Mouse (Mus musculus): ENCODE data around the gene Kcna1. TPM values are rescaled to one million over a fixed set of nuclear protein-coding genes. Genes with fewer than 3 reads are reported as not detected.

Gene Kcna1
- polyA plus RNA-seq, 1 experiment from 2014 or later, result 1.8 TPM

DNA sequence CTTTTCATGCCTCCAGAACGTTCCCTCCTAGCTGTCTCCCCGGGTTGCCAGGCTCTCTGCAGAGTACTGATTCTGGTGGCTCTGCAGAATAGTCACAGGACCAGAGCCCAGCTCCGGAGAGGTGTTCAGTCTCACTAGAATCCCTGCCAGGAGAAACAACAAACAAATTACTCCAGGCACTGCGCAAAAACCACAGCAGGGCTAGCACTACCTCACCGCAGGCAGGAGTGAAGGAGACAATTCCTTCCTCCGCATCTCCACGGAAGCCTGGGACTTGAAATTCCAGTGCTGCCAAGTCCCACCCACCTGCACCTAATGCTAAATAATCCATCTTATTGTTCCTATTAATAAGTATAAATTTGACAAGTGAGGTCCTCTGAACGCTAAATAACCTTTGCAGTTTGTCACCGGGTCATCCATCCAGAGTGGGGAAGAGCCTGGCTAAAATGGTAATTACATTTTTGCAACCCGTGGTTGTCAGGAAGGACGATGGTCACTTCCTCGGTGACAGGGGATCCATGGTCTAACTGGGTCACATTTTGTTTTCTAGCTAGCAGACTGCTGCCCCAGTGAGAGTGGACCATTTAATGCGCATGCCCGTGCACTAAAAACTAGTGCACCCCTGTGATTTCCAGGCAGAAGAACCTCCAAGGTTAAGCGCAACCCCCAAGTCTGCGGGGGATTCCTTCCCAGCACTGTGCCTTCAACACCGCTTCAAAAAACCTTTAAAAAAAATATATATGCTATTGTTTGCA, 36.8 kb downstream of the Kcna1 start:
- H3K9ac ChIP-seq (ENCODE audit: low read depth, low read length), result no peak overlapping the region
- 63% methylated on average over 17 of the region's 17 CpGs for WGBS
- 0 out of 2 replicates have a peak, but pooled peaks cover 11% of the 10 kb centered on the region for H3K4me1 ChIP-seq (ENCODE audit: control insufficient read depth, insufficient read depth, low read length)
- ATAC-seq (ENCODE audit: low read depth), result no peak
- no peaks in the 10 kb centered on the region; the same call in 1 of the 2 replicates for H3K27me3 ChIP-seq (replicated peaks; ENCODE audit: control insufficient read depth, insufficient read depth, low read length)
- no peak overlapping the region for H3K4me3 ChIP-seq (ENCODE audit: low read depth, low read length)
- no peak for DNase-seq (ENCODE audit: low spot score)
- H3K27ac ChIP-seq (replicated peaks; ENCODE audit: low read depth, low read length), result no peak overlapping the region
- no peaks in the 10 kb centered on the region for H3K36me3 ChIP-seq (ENCODE audit: control insufficient read depth, insufficient read depth, low read length)
- H3K9me3 ChIP-seq (ENCODE audit: control insufficient read depth, low read length), result no peaks in the 10 kb centered on the region
- H3K4me2 ChIP-seq (ENCODE audit: low read depth, low read length), result no peak overlapping the region

DNA sequence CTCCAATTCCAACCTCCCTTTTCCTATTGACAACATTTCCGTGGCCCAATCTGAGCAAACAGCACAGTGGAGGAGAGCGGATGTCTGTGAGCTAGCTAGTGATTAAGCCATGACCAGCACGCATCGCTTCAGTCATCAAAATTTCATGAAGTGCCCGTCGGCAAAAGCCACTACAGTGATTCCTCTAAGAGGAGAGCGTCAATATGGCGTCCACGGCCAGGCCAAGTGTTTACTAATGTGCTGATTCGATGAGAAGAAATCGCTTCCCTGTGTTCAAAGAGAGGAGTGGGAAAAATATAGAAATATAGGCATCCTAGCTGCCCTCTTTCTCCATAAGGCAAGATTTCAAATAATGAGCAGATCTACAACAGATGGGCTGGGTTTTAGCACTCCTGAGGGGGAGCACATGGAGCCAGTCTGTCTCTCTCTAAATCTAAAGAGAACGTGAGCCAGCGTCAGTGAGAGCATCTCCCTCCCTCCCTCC, 44.3 kb downstream of the Kcna1 start:
- Histone ChIP-seq H3K4me3 (ENCODE audit: low read depth, low read length) (no peak overlapping the region), H3K9me3 (ENCODE audit: control insufficient read depth, low read length) (no peaks in the 10 kb centered on the region), H3K4me2 (ENCODE audit: low read depth, low read length) (no peak overlapping the region), H3K9ac (ENCODE audit: low read depth, low read length) (no peak overlapping the region), H3K27me3 (replicated peaks; ENCODE audit: control insufficient read depth, insufficient read depth, low read length) (no peaks in the 10 kb centered on the region), H3K27ac (replicated peaks; ENCODE audit: low read depth, low read length) (no peak overlapping the region), H3K36me3 (ENCODE audit: control insufficient read depth, insufficient read depth, low read length) (no peaks in the 10 kb centered on the region), H3K4me1 (ENCODE audit: control insufficient read depth, insufficient read depth, low read length) (no peaks in the 10 kb centered on the region)
- ATAC-seq (ENCODE audit: low read depth), result no peak
- WGBS, result 72% methylated on average over 13 of the region's 13 CpGs
- peak; percentile 18 for DNase-seq (ENCODE audit: low spot score)

DNA sequence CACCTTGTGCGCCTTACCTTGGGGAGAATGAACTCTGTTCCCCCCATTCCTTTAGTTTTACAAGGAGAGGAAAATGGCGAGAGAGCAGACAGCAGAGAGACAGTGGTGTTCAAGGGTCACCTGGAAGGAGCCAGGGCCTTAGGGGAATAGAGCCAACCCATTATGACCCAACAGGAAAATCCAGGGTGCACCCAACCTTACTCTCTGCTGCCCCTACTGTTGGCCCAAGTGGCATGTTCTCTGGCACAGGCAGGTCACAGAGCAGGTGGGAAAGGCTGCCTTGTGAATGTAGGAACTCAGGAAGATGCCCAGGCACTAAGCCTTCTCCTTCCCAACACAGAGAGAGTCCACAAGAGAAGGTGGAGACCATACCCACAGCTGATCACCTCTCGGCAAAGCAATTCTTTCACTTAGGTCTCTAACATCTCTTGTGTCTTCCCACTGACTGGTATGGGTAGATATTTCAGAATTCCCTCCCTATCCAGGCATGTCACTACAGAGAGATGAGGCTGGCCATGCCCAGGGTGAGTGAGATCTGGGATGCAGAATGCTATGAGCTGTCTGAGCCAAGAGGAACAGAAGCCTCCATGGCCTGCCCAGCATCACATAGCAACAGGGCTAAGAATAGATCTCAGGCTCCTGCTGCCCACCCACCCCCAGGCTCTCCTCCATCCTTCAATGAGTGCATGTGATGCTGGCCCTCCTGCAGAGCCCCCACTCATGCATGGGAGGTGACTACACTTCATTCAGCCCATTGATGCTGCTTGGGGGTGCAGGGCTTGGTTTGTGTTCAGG, 46.8 kb downstream of the Kcna1 start:
- WGBS, result 81% methylated on average over 3 of the region's 3 CpGs
- DNase-seq (ENCODE audit: low spot score), result no peak
- no peak for ATAC-seq (ENCODE audit: low read depth)
- no peak overlapping the region for H3K4me3 ChIP-seq (ENCODE audit: low read depth, low read length)
- H3K4me1 ChIP-seq (ENCODE audit: control insufficient read depth, insufficient read depth, low read length), result no peaks in the 10 kb centered on the region
- H3K36me3 ChIP-seq (ENCODE audit: control insufficient read depth, insufficient read depth, low read length), result no peaks in the 10 kb centered on the region
- H3K9ac ChIP-seq (ENCODE audit: low read depth, low read length), result no peak overlapping the region
- no peaks in the 10 kb centered on the region for H3K9me3 ChIP-seq (ENCODE audit: control insufficient read depth, low read length)
- H3K4me2 ChIP-seq (ENCODE audit: low read depth, low read length), result no peak overlapping the region
- H3K27ac ChIP-seq (replicated peaks; ENCODE audit: low read depth, low read length), result no peak overlapping the region
- H3K27me3 ChIP-seq (replicated peaks; ENCODE audit: control insufficient read depth, insufficient read depth, low read length), result no peaks in the 10 kb centered on the region

DNA sequence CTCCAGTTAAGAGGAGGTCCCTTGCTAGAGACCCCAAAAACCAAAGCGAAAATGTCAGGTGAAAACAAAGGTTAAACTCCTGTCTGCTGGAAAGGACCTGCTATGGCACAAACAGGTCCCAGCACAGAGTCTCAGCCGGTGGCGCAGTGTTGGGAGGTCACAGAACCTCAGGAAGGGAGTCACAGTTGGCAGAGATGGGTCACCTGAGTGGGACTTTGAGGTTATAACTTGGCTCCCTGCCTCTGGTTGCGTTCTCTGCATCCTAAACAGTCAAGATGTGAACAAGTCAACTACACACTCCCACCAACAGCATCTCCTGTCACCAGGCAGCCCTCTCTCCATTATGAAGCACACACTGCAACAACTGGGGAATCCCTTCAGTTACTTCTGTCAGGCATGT, 48.4 kb downstream of the Kcna1 start:
- DNase-seq (ENCODE audit: low spot score), result no peak
- ATAC-seq (ENCODE audit: low read depth), result no peak
- no peak overlapping the region for H3K4me3 ChIP-seq (ENCODE audit: low read depth, low read length)
- no peaks in the 10 kb centered on the region for H3K36me3 ChIP-seq (ENCODE audit: control insufficient read depth, insufficient read depth, low read length)
- H3K27ac ChIP-seq (replicated peaks; ENCODE audit: low read depth, low read length), result no peak overlapping the region
- no peaks in the 10 kb centered on the region for H3K27me3 ChIP-seq (replicated peaks; ENCODE audit: control insufficient read depth, insufficient read depth, low read length)
- H3K9ac ChIP-seq (ENCODE audit: low read depth, low read length), result no peak overlapping the region
- H3K4me1 ChIP-seq (ENCODE audit: control insufficient read depth, insufficient read depth, low read length), result no peaks in the 10 kb centered on the region
- no peak overlapping the region for H3K4me2 ChIP-seq (ENCODE audit: low read depth, low read length)
- no peaks in the 10 kb centered on the region for H3K9me3 ChIP-seq (ENCODE audit: control insufficient read depth, low read length)
- 95% methylated on average over 4 of the region's 4 CpGs for WGBS

DNA sequence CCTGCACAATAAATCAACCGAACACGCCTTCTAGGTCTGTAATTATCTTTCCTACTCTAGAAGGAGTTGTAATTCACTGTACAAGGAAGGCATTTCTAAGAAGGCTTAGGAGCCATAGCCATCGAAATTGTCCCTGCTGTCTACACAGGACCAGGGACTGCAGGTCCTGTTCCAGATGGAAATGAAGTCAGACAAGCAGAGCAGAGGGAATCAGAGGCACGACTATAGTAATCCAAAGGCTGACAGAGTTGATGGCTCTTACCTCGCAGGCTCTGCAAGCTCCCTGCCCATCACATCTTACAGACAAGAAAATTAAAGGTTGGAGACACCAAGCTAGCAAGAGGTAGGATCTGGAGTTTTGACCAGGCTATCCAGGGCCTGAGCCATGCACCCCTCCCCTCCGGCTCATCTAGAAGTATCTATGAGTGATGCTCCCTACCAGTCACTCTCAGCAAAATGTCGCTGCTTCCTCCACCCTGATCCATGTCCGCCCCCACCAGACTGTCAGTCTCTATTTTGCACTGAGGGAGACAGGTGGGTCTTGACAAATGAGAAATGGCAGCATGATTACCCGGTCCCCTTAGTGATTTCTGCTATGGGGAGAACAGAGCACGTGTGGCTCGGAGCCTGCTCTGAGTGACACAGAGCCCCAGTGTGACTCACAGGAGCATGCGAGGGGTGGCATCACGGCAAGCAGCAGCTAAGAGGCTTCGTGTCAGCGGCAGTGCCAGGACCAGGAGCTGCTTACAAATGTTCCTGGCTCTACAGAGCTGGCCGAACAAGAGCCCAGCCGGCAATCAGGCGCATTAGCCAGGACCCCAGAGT, 50.2 kb downstream of the Kcna1 start:
- H3K9ac ChIP-seq (ENCODE audit: low read depth, low read length), result no peak overlapping the region
- WGBS, result 72% methylated on average over 18 of the region's 18 CpGs
- H3K4me1 ChIP-seq (ENCODE audit: control insufficient read depth, insufficient read depth, low read length), result no peaks in the 10 kb centered on the region
- no peaks in the 10 kb centered on the region for H3K36me3 ChIP-seq (ENCODE audit: control insufficient read depth, insufficient read depth, low read length)
- no peak for DNase-seq (ENCODE audit: low spot score)
- no peak for ATAC-seq (ENCODE audit: low read depth)
- no peak overlapping the region for H3K27ac ChIP-seq (replicated peaks; ENCODE audit: low read depth, low read length)
- H3K4me2 ChIP-seq (ENCODE audit: low read depth, low read length), result no peak overlapping the region
- no peak overlapping the region for H3K4me3 ChIP-seq (ENCODE audit: low read depth, low read length)
- H3K27me3 ChIP-seq (replicated peaks; ENCODE audit: control insufficient read depth, insufficient read depth, low read length), result no peaks in the 10 kb centered on the region
- no peaks in the 10 kb centered on the region for H3K9me3 ChIP-seq (ENCODE audit: control insufficient read depth, low read length)

DNA sequence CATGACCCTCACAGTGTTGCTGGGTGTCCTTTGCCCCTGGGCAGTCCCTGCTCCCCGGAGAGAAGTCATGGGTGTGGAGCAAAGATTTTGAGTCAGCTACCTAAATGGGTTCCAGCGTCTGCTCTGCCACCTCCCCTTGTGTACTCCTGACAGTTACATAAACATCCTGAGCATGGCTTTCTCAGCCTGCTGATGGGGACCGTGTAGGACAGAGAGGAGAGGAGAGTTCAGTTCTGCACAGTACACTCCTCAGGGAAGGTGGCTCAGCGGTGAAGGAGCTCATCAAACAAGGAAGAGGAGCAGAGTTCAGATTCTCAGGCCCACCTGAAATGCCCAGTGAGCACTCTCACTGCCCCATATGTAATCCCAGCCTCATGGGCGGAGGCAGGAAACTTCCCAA, 51.1 kb downstream of the Kcna1 start:
- no peak for ATAC-seq (ENCODE audit: low read depth)
- no peak overlapping the region for H3K9ac ChIP-seq (ENCODE audit: low read depth, low read length)
- no peak overlapping the region for H3K4me2 ChIP-seq (ENCODE audit: low read depth, low read length)
- no peak overlapping the region for H3K4me3 ChIP-seq (ENCODE audit: low read depth, low read length)
- no peaks in the 10 kb centered on the region for H3K36me3 ChIP-seq (ENCODE audit: control insufficient read depth, insufficient read depth, low read length)
- no peaks in the 10 kb centered on the region for H3K27me3 ChIP-seq (replicated peaks; ENCODE audit: control insufficient read depth, insufficient read depth, low read length)
- no peak overlapping the region for H3K27ac ChIP-seq (replicated peaks; ENCODE audit: low read depth, low read length)
- H3K4me1 ChIP-seq (ENCODE audit: control insufficient read depth, insufficient read depth, low read length), result no peaks in the 10 kb centered on the region
- WGBS, result 36% methylated on average over 5 of the region's 5 CpGs
- H3K9me3 ChIP-seq (ENCODE audit: control insufficient read depth, low read length), result no peaks in the 10 kb centered on the region
- DNase-seq (ENCODE audit: low spot score), result no peak

DNA sequence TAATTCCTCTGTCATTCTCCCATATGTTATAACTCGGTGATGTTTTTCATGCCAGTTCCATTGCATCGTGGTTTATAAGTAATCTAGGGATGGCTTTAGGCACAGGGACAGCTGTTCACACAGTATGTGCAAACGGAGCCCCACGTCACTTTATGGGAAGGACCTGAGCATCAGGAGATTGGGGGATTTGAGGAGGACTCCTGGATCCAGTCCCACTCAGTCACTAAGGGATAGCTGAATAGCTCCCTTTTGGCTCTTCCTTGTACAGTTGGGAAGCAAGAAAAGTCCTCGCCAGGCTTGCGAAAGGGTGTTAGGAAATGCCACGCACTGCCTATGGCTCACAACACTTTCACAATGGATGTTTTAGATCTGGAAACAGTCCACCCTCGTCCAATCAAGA, 51.8 kb downstream of the Kcna1 start:
- 71% methylated on average over 8 of the region's 8 CpGs for WGBS
- Histone ChIP-seq H3K4me3 (ENCODE audit: low read depth, low read length) (no peak overlapping the region), H3K36me3 (ENCODE audit: control insufficient read depth, insufficient read depth, low read length) (no peaks in the 10 kb centered on the region), H3K27ac (replicated peaks; ENCODE audit: low read depth, low read length) (no peak overlapping the region), H3K4me2 (ENCODE audit: low read depth, low read length) (no peak overlapping the region), H3K9me3 (ENCODE audit: control insufficient read depth, low read length) (no peaks in the 10 kb centered on the region), H3K4me1 (ENCODE audit: control insufficient read depth, insufficient read depth, low read length) (no peaks in the 10 kb centered on the region), H3K9ac (ENCODE audit: low read depth, low read length) (no peak overlapping the region), H3K27me3 (replicated peaks; ENCODE audit: control insufficient read depth, insufficient read depth, low read length) (no peaks in the 10 kb centered on the region)
- DNase-seq (ENCODE audit: low spot score) (peak; percentile 5), ATAC-seq (ENCODE audit: low read depth) (no peak)

DNA sequence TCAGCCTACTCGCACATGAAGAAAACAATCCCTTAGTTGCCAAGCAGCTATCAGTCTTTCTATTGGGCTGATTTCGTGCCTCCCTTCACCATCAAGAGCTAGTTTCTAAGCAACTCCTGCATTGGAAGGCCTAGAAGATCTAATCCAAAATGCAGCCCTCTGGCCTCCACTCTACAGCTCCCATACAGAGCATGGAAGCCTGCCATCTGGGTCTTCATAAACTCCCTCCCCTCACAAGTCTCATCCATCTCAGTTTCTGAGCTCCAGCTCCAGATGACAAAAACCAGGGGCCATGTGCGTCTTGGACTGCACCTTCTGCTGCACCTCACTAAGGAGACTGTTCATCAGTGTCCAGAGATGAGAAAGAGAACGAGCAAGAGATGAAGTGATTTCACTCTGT, 52.8 kb downstream of the Kcna1 start:
- ATAC-seq (ENCODE audit: low read depth), result no peak
- no peak overlapping the region for H3K4me2 ChIP-seq (ENCODE audit: low read depth, low read length)
- no peaks in the 10 kb centered on the region for H3K9me3 ChIP-seq (ENCODE audit: control insufficient read depth, low read length)
- DNase-seq (ENCODE audit: low spot score), result no peak
- H3K4me1 ChIP-seq (ENCODE audit: control insufficient read depth, insufficient read depth, low read length), result no peaks in the 10 kb centered on the region
- H3K27ac ChIP-seq (replicated peaks; ENCODE audit: low read depth, low read length), result no peak overlapping the region
- H3K27me3 ChIP-seq (replicated peaks; ENCODE audit: control insufficient read depth, insufficient read depth, low read length), result no peaks in the 10 kb centered on the region
- 85% methylated on average over 4 of the region's 4 CpGs for WGBS
- H3K4me3 ChIP-seq (ENCODE audit: low read depth, low read length), result no peak overlapping the region
- H3K9ac ChIP-seq (ENCODE audit: low read depth, low read length), result no peak overlapping the region
- H3K36me3 ChIP-seq (ENCODE audit: control insufficient read depth, insufficient read depth, low read length), result no peaks in the 10 kb centered on the region
